18 mouse cellular contexts compared by ENCODE assay signal in genomic region chr9:82856241-82856640, GRCm38 (mm10).
DNase-seq lines count a peak whose midpoint lies in the region; ATAC-seq lines count a peak whose summit lies in the region.
"Had no signal": no experiment of that assay in that cellular context is flagged by ENCODE, and none has a peak within 500 bp of the region (broad histone marks: within the 10 kb centered on the region; RNA-seq: fewer than 3 reads in every experiment).

No protein-coding gene starts in this region.

- no peak for DNase-seq in frontal cortex, postnatal 25 days (ENCODE audit: low spot score in 2 of 2)
- DNase-seq in layer of hippocampus, adult 9-11 months, result peak; percentile 25
- no peak for DNase-seq in layer of hippocampus, adult 11-12 months (ENCODE audit: low spot score)
- no peak for DNase-seq in thymus, postnatal 4 days
- DNase-seq: adrenal gland, adult 2 months; adrenal gland, postnatal 10 days; adrenal gland, postnatal 25 days; B cell, adult 2 months; cerebellum, adult 11-12 months; cerebellum, adult 2 months; cerebellum, adult 9-10 months; cerebellum, postnatal 10 days; cerebellum, postnatal 25 days; forebrain, postnatal 0 days had no signal

- peak; percentile 38 for ATAC-seq in frontal cortex, adult (ENCODE audit: low TSS enrichment)
- ATAC-seq: CD4-positive, CD25-positive, alpha-beta regulatory T cell, adult 4 months; forebrain, embryonic 13.5 days; forebrain, embryonic 15.5 days; forebrain, postnatal 0 days had no signal
